Mouse (Mus musculus) E14TG2a.4 (cell line): ENCODE data around the gene Gstk1.

Experiments
- H3K27me3 ChIP-seq: 2 replicates; pipeline ENCODE4 v1.6.1; 2014; ENCODE audit warnings: low read length, control low read depth; ENCODE audit not compliant: insufficient read depth
- H3K36me3 ChIP-seq: 2 replicates; pipeline ENCODE4 v1.6.1; 2014; ENCODE audit warnings: low read length, control low read depth; ENCODE audit not compliant: insufficient read depth
- H3K4me1 ChIP-seq: replicated peaks from 2 replicates; pipeline ENCODE4 v1.6.1; 2014; ENCODE audit warnings: low read depth, low read length, control low read depth
- H3K4me3 ChIP-seq: replicated peaks from 2 replicates; pipeline ENCODE4 v1.5.1; 2014; ENCODE audit warnings: mild to moderate bottlenecking, low read length
- H3K9me3 ChIP-seq: 2 replicates; pipeline ENCODE4 v1.6.1; 2014; ENCODE audit warnings: low read length, control low read depth
- CTCF ChIP-seq: conservative IDR thresholded peaks from 2 replicates; pipeline ENCODE4 v1.5.1; 2014; ENCODE audit warnings: low read length
- NANOG ChIP-seq: IDR thresholded peaks from 2 replicates; pipeline ENCODE4 v1.6.1; 2014; ENCODE audit warnings: borderline replicate concordance, low read length, mixed read lengths
- POU5F1 ChIP-seq: IDR thresholded peaks from 2 replicates; pipeline ENCODE4 v1.6.1; 2014; ENCODE audit warnings: low read length, borderline replicate concordance

The Gstk1 gene

DNA sequence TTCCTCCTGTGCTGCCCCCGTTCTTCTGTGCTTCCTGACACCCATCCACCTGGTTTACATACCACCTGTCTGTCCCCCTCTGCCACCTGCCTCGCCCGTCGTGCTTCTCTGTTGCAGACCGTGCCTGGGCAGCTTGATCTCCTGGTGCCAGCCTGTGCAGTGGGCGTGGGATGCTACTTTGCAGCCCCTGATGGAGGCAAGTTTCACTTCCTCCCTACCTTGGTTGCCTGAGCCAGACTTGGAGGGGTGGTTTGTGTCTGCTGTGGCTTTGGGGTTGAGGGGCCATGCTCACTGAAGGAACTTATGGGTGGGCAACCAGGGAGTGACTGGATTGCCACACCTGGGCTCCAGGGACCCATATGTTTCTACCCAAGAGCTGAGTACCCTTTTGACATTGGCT is 47.6 kb downstream of the Gstk1 start:
- Histone ChIP-seq H3K36me3 (peaks cover 59% of the 10 kb centered on the region), H3K4me1 (no peaks in the 10 kb centered on the region)

DNA sequence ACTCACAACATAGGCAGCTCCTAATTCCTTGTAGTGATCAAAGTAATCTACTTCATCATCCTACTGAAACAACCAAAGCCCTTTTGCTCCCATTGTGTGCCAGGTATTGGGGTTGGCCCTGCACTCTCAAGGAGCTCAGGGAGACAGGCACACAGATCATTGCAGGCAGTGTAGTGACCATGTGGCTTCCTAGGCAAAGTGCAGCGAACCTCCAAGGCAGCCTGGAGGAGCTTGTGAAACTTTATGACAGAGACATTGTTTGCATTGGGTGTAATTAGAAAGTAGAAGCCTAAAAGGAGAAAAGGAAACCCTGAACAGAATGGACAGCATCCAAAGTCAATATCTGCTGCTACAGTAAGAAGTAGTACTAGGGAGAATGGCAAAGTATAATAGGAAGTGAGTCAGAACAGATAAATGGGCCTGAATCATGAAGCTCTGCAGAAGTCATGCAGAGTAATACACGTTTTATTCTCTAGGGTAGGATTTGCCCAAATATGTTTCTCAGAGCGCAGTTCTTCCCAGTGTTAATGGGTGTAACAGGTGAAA is 49.9 kb downstream of the Gstk1 start:
- TF ChIP-seq POU5F1 (no peak), CTCF (no peak), NANOG (no peak)

More for the DNA sequence above, 47.6 kb downstream of the Gstk1 start:
- Histone ChIP-seq H3K27me3 (no peaks in the 10 kb centered on the region), H3K9me3 (no peaks in the 10 kb centered on the region), H3K4me3 (no peak overlapping the region)
- TF ChIP-seq CTCF = no peak
- TF ChIP-seq POU5F1 = no peak
- TF ChIP-seq NANOG = no peak

DNA sequence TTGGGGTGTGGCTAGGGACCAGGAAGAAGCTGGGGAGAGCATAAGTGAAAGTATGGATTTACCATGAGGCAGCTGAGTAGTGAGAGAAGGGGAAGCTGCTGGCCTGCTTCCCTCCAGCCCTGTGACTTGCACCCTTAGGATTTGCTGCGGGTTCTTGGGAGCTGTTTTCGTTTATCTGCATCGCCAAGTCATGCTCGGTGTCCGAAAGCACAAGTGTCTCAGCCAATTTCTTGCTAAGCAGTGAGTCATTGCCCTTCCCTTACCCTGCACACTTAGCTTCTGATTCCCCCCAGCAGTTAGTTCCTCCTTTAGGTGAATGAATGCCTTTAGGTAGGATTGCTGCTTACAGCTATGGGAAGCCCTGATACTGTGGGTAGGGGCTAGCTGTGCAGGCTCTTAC is 53.6 kb downstream of the Gstk1 start:
- no peaks in the 10 kb centered on the region for H3K4me1 ChIP-seq
- no peaks in the 10 kb centered on the region for H3K9me3 ChIP-seq
- H3K27me3 ChIP-seq = no peaks in the 10 kb centered on the region
- H3K4me3 ChIP-seq = no peak overlapping the region
- H3K36me3 ChIP-seq = peaks cover 46% of the 10 kb centered on the region
- TF ChIP-seq NANOG (no peak), CTCF (0 out of 2 replicates have a peak, but pooled peaks have one; percentile 2), POU5F1 (no peak)

More for the DNA sequence above, 49.9 kb downstream of the Gstk1 start:
- H3K9me3 ChIP-seq = no peaks in the 10 kb centered on the region
- H3K4me3 ChIP-seq = no peak overlapping the region
- H3K4me1 ChIP-seq = no peaks in the 10 kb centered on the region
- H3K36me3 ChIP-seq = peaks cover 74% of the 10 kb centered on the region
- no peaks in the 10 kb centered on the region for H3K27me3 ChIP-seq
